Mouse (Mus musculus): ENCODE measurements around the gene Add2. TPM values are rescaled to one million over a fixed set of nuclear protein-coding genes. Genes with fewer than 3 reads are reported as not detected.

Gene Add2
- polyA plus RNA-seq, 1 experiment from 2014 or later: not detected

GRCm38 (mm10) chr6:86154006-86154405 is 125.5 kb downstream of the Add2 start:
- Histone ChIP-seq H3K4me3 (ENCODE audit: inconsistent target) (no peak overlapping the region), H3K27ac (no peak overlapping the region), H3K79me2 (ENCODE audit: inconsistent target) (no peaks in the 10 kb centered on the region), H3K36me3 (ENCODE audit: inconsistent target) (no peaks in the 10 kb centered on the region)
- WGBS (ENCODE audit: missing documents): 91% methylated on average over 5 of the region's 5 CpGs

- no peak overlapping the region for H3K4me3 ChIP-seq (ENCODE audit: inconsistent target)
- no peaks in the 10 kb centered on the region for H3K36me3 ChIP-seq (ENCODE audit: inconsistent target)
- no peaks in the 10 kb centered on the region for H3K79me2 ChIP-seq (ENCODE audit: inconsistent target)
- WGBS (ENCODE audit: missing documents): 75% methylated on average over 2 of the region's 2 CpGs
- no peak overlapping the region for H3K27ac ChIP-seq
Measured at GRCm38 (mm10) chr6:86154481-86154880, 126.0 kb downstream of the Add2 start.

GRCm38 (mm10) chr6:86157253-86158234 is 129.1 kb downstream of the Add2 start:
- WGBS (ENCODE audit: missing documents): 78% methylated on average over 17 of the region's 17 CpGs
- Histone ChIP-seq H3K27ac (no peak overlapping the region), H3K79me2 (ENCODE audit: inconsistent target) (no peaks in the 10 kb centered on the region), H3K36me3 (ENCODE audit: inconsistent target) (no peaks in the 10 kb centered on the region), H3K4me3 (ENCODE audit: inconsistent target) (no peak overlapping the region)

GRCm38 (mm10) chr6:86160878-86161277 is 132.4 kb downstream of the Add2 start:
- Histone ChIP-seq H3K36me3 (ENCODE audit: inconsistent target) (no peaks in the 10 kb centered on the region), H3K27ac (no peak overlapping the region), H3K79me2 (ENCODE audit: inconsistent target) (no peaks in the 10 kb centered on the region), H3K4me3 (ENCODE audit: inconsistent target) (no peak overlapping the region)
- 93% methylated on average over 3 of the region's 3 CpGs for WGBS (ENCODE audit: missing documents)

- H3K79me2 ChIP-seq (ENCODE audit: inconsistent target): no peaks in the 10 kb centered on the region
- 67% methylated on average over 7 of the region's 7 CpGs for WGBS (ENCODE audit: missing documents)
Measured at GRCm38 (mm10) chr6:86161586-86161985, 133.1 kb downstream of the Add2 start.

GRCm38 (mm10) chr6:86164028-86164427 is 135.5 kb downstream of the Add2 start:
- no peaks in the 10 kb centered on the region for H3K36me3 ChIP-seq (ENCODE audit: inconsistent target)
- H3K4me3 ChIP-seq (ENCODE audit: inconsistent target): no peak overlapping the region
- H3K27ac ChIP-seq: no peak overlapping the region
- H3K79me2 ChIP-seq (ENCODE audit: inconsistent target): no peaks in the 10 kb centered on the region
- WGBS (ENCODE audit: missing documents): 73% methylated on average over 3 of the region's 3 CpGs

More at GRCm38 (mm10) chr6:86161586-86161985, 133.1 kb downstream of the Add2 start:
- Histone ChIP-seq H3K4me3 (ENCODE audit: inconsistent target) (no peak overlapping the region), H3K27ac (no peak overlapping the region), H3K36me3 (ENCODE audit: inconsistent target) (no peaks in the 10 kb centered on the region)

GRCm38 (mm10) chr6:86166426-86166825 is 137.9 kb downstream of the Add2 start:
- H3K27ac ChIP-seq: no peak overlapping the region
- no peak overlapping the region for H3K4me3 ChIP-seq (ENCODE audit: inconsistent target)
- H3K79me2 ChIP-seq (ENCODE audit: inconsistent target): no peaks in the 10 kb centered on the region
- no peaks in the 10 kb centered on the region for H3K36me3 ChIP-seq (ENCODE audit: inconsistent target)
- 88% methylated on average over 9 of the region's 9 CpGs for WGBS (ENCODE audit: missing documents)

GRCm38 (mm10) chr6:86167851-86168250 is 139.4 kb downstream of the Add2 start:
- WGBS (ENCODE audit: missing documents): 86% methylated on average over 5 of the region's 5 CpGs
- H3K79me2 ChIP-seq (ENCODE audit: inconsistent target): no peaks in the 10 kb centered on the region
- H3K27ac ChIP-seq: no peak overlapping the region
- H3K36me3 ChIP-seq (ENCODE audit: inconsistent target): no peaks in the 10 kb centered on the region
- no peak overlapping the region for H3K4me3 ChIP-seq (ENCODE audit: inconsistent target)

- no peak overlapping the region for H3K27ac ChIP-seq
- H3K4me3 ChIP-seq (ENCODE audit: inconsistent target): no peak overlapping the region
- no peaks in the 10 kb centered on the region for H3K79me2 ChIP-seq (ENCODE audit: inconsistent target)
- 50% methylated on average over 4 of the region's 4 CpGs for WGBS (ENCODE audit: missing documents)
- H3K36me3 ChIP-seq (ENCODE audit: inconsistent target): no peaks in the 10 kb centered on the region
Measured at GRCm38 (mm10) chr6:86169166-86169565, 140.7 kb downstream of the Add2 start.

Other genes starting within 250 kb of the Add2 start
- not detected in 3 replicates for gene Nat8f6, start 207.7 kb upstream of the Add2 start, polyA plus RNA-seq (2018)
- gene Nat8f5, start 207.7 kb upstream of the Add2 start, polyA plus RNA-seq (2018): not detected in 3 replicates
- gene Nat8, start 196.6 kb upstream of the Add2 start, polyA plus RNA-seq (2018): not detected in 3 replicates
- not detected in 3 replicates for gene Nat8f2, start 159.5 kb upstream of the Add2 start, polyA plus RNA-seq (2018)
- 0.36 to 0.52 TPM (median 0.38 TPM) in 3 replicates for gene Nat8f4, start 123.8 kb upstream of the Add2 start, polyA plus RNA-seq (2018)
- 20.6 to 22.8 TPM (median 21.2 TPM) in 3 replicates for gene Tprkb, start 116.8 kb upstream of the Add2 start, polyA plus RNA-seq (2018)
- 0.87 to 3.0 TPM (median 0.91 TPM) in 3 replicates for gene Nat8f1, start 113.0 kb upstream of the Add2 start, polyA plus RNA-seq (2018)
- gene Dusp11, start 67.0 kb upstream of the Add2 start, polyA plus RNA-seq (2018): 32.2 to 44.7 TPM (median 38.9 TPM) in 3 replicates
- gene Figla, start 12.5 kb upstream of the Add2 start, polyA plus RNA-seq (2018): not detected in 3 replicates
- gene Tgfa, start 166.5 kb downstream of the Add2 start, polyA plus RNA-seq (2018): not detected in 3 replicates